Mouse (Mus musculus) spleen, postnatal 36 days (tissue): ENCODE measurements around the gene Aox2.

Experiments used
- DNase-seq, 2 experiments: peaks; one replicate each; pipeline ENCODE4 v3.0.0; 2022; ENCODE audit warnings: low spot score in 2 of 2, mixed read lengths in 1 of 2

The Aox2 gene

DNA sequence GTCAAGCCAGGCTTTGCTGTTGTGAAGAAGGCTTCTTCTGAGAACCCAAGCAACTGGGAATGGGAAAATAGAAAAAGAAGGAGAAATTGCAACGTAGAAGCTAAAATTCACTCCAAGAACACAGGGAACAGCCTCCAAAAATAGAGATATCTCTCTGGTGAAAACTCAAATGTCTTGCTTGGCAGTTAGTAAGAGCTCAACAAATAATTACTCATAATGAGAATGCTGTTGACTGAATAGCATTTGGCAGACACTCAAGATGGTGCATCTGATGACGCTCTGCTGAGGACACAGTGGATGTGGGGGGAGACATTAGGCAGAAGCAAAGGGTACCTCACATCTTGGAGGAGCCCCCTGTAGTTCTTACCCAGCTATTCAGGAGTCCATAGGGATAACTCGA is 10.0 kb downstream of the Aox2 start:
- no peak for DNase-seq

DNA sequence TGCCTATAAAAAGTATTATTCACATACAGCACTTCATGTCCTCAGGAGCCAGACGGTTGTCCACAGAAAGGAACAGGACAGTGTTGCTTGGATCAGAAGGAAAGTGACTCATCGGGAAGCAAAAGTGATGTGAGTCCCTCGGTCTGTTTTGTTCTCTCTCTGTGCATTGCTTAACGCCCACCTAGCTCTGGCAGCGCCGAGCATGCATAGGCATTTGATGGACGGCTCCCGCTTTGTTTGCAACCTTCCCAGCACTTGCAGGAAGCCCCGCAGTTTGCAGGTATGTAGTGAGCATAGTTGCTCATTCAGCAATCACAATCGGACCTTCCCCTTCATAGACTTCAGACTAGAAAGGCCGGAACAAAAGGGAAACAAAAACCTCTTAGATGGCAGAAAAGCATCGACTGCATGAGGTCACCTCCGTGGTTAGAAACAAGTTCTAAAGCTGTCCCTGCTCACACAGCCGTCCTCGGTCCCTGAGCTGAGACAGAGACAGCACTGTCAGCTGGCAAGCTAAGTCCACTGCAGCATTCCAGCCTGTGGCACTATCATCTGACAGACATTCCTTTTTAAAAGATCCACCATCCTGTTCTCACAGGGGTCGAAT is 11.8 kb downstream of the Aox2 start:
- no peak for DNase-seq

DNA sequence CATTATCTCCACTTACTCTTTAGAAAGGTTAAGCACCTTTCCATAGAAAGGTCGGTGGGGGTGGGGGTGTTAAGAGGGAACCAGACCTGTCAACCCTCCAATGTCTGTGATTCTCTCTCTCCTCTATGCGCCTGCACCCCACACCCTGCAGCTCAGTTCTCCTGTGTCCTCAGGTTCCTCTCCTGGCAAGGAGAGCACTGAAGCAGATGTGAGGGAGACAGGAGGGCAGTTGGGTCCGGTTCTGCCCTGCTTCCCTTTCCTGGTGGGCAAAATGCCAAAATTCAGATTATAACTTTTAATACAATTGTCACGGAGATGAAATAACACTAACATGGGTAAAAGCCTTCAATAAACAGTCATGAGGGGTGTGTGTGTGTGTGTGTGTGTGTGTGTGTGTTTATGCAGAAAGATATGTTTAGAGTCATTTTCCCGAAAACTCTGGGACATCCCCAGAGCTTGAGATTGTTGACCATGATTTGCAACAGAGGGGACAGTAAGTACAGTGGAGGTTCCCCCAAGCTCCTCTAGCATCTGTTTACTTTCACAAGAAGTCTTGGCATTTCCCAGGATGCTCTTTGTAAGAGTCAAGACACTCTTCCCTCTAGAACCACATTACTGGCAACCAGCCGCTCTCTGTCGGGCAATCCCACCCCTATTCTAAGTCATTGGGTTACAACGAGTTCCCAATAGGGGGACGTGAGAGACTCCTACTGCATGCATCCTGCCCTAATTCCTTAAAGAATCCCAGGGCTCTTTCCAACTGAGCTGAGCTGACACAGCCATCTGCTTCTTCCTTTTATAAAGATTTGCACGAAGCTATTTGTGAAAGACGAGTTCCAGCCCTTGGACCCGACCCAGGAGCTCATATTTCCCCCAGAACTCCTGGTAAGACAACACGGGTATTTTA is 13.5 kb downstream of the Aox2 start:
- no peak for DNase-seq

DNA sequence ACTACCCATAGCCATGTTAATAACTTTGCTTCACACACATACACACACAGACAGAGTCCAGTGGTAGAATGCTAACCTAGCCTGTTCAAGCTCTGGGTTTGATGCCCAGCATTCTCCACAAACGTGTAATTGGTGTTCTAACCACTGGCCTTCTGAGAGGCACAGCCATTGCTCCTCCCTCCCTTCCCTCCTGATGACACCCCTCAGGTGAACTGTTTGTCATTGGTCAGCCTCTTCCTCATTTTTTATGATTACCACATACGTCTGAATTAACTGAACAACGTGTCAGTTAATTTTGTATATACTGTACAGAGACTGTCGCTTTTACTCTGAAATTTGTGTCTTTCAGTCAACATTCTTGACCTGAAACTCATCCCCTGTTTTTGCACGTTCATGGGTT is 16.6 kb downstream of the Aox2 start:
- no peak for DNase-seq

DNA sequence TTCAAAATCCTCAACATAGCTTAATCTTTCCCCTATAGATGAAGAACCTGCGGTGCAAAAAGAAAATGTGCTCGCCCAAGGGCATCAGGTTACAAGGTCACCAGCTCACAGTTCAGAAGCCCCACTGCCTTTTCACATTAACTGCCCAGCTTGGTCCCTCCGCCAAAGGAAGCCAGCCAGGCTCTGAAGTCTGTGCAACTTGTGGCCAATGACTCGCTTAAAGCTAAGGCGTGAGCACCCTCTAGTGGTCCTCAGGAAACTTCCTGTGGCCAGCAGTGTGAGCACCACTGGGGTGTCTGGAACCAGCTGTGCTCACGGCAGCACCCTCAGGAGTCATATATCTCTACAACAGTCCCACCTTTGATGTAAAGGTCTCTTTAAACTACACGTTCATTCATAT is 18.2 kb downstream of the Aox2 start:
- DNase-seq, result peak; percentile 55 to 66

DNA sequence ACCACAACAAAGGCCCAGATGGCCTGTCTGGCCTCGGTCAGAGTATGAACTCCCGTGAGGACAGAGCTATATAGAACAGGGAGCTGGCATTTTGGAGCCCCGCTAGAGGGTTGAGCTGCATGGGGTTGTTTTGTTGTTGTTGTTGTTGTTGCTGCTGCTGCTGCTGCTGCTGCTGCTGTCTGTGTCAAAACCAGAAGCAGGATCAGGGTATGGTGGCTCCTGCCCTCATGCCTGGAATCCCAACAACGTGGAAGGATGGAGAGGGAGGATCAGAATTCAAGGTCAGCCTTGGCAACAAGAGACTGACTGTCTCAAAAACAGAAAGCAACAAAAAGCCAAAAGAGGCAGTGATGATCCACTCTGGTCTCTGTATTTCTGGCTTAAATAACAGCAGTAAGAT is 18.7 kb downstream of the Aox2 start:
- DNase-seq, result no peak

DNA sequence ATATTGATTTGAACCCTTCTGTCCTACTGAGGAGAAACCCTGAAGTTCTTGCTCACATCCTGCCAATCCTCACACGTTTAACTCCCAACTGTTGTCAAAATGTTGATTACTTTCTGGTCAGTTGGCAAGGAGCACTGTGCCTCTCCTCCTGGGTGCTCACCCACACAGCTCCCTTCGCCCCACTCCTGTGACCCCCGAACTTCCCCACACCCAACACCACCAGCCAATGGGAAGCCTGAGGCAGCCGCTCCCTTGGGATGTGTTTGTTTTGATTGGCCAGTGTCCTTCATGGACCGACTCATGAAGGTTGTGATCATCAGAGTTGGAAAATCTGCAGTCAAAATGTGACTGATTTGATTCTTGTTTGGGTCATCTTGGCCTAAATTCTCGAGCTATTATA is 20.2 kb downstream of the Aox2 start:
- DNase-seq, result no peak

DNA sequence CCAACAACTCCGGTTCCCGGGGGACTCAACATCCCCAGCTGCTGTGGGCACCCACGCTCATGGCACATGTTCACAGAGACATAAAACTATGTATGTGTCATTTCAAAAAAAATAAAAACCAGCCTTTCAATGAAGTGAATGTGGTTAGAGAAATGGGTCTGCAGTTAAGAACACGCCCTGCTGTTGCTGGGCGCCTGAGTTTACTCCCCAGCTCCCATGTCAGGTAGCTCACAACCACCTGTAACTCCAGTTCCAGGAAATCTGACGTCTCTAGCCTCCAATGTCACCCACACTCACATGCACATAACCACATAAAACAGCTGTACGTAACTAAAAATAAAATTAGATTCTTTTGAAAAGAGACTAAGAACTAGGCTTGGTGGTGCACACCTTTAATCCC is 22.9 kb downstream of the Aox2 start:
- DNase-seq, result no peak

DNA sequence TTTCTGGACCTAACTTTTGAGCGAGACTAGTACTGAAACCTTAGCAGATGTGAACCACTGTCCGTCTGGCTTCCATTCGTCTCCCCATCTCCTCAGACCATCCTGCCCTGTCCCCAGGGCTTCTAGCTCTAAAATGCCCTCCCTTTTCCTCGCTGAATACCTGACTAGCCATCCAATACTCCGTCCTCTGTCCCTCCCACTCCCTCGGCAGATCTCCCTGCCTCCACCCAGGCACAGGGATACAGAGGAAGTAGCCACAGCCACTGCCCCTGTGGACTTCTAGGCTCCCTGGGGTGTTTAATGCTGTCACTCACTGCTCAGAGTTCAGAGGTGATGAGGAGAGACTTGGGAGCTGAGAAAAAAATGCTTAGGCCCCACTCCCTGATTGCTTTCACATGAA is 23.9 kb downstream of the Aox2 start:
- DNase-seq, result no peak

DNA sequence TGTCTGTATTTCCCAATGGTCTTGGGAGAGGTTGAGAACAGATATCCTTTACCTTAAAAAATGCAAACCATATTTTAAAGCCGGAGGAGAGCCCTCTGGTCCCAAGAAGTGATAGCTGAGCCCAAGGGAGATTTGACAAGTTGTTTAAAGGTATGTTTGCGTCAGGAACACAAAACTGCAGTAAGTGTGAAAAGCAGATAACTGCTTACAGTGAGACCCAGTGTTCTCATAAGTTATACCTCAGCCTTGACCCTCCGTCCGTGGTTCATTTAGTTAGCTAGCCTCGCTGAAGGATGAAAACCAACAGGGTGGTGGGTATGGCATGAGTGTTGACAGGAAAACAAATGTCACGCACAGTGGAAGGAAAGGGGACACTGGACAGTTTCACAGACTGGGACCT is 24.9 kb downstream of the Aox2 start:
- no peak for DNase-seq

DNA sequence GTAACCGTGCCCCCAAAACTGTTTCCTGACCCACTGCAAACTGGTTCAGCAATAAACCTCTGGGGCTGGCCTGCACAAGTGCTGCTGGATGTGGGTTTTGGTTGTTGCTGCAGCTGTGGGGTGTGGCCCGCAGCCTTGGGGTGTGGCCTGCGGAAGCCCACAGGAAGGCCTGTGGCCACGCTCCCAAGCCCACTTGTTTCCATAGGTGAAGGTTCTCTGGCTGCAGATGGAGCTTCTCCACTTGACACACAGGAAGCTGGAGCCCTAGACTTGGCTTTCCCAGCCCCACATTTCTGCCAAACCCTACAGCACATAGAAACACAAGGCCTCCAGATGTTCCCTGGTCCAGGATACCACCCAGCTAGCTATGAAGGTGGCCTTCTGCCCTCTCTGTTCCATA is 25.6 kb downstream of the Aox2 start:
- DNase-seq, result peak; percentile 69 to 71

DNA sequence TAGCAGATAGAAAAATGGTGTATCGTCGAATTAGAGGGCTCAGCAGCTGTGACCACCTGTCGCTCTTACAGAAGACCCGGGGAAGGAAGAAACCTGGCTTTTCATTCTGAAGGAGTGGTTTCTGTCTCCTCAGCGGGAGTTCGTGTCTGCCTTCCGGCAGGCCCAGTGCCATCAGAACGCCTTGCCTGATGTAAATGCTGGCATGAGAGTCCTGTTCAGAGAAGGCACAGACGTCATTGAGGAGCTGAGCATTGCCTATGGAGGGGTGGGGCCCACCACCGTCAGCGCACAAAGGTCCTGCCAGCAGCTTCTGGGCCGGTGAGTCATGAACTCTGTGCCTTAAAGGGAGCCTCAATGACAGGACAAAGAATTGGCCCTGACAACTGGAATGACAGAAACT is 26.2 kb downstream of the Aox2 start:
- no peak for DNase-seq

DNA sequence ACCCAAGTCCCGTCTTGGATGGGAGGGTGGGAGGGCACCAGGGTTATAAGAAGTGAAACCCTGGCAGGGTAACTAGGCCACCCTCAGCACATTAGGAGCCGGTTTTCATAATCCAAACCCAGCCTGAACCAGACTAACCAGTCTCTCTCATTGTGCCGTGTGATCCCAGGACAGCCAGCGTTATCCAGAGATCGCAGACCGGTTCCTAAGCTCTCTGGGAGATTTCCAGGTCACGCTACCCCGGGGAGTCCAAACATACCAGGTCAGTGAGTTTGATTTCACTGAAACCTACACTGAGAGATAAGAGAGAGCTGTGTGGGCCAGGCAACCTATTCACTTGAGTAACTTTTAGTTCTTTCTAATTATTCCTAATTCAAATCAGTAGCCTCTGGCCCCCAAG is 29.1 kb downstream of the Aox2 start:
- no peak for DNase-seq

DNA sequence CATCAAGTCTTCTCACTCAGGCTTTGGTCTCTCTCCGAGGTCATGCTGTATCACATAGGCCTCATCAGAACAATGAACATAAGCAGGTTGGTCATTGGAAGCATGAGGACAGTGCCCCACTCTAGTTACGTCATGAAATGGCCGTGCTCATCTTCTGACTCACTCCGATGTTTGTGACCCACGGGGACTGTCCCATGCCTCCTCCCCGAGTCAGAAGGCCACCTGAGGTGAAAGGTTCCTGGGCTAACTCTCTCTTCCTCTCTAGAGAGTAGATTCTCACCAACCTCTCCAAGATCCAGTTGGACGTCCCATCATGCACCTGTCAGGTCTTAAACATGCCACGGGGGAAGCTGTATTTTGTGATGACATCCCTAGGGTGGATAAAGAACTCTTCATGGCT is 30.5 kb downstream of the Aox2 start:
- DNase-seq, result no peak

DNA sequence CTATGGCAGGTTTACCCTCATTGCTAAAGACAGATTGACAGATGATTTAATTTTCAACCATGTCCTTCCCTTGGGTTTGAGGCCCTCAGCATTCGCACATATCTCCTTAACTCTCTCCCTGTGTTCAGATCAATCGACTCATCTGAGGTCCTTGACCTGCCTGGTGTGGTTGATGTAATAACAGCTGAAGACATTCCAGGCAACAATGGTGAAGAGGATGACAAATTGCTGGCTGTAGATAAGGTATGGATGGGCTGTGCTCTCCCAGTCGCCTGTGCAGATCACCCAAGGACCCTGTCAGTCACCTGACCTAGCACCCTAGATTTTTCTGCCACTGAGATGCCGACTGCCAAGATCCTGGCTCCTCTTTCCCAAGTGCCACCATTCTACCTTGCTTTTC is 31.7 kb downstream of the Aox2 start:
- no peak for DNase-seq

DNA sequence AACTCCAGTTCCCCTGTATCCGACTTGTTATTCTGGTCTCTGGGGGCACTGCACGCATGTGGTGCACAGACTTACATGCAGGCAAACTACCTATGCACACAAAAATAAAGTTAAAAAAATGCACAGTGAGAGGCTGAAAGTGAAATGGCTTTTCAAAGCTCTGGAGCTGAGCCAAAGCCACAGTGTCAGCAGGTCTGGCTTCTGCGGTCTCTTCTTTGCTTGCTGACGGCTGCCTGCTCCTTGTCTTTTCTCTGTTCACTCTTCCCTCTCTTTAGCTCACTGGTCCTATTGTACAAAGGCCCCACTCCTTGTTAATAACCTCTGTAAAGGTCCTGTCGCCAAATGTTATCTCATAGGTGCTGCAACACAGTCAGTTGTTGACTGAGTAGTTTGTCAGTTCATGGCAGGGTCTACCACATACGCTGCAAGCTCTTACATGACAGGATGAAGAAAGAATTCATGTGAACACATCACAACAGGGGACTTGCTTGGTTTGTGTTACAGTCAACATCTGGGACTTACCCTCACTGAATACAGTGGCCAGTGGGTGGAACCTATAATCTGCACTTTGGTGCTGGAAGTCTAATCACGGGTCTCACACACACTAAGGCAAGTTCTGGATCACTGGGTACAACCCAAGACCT is 33.2 kb downstream of the Aox2 start:
- DNase-seq, result no peak

DNA sequence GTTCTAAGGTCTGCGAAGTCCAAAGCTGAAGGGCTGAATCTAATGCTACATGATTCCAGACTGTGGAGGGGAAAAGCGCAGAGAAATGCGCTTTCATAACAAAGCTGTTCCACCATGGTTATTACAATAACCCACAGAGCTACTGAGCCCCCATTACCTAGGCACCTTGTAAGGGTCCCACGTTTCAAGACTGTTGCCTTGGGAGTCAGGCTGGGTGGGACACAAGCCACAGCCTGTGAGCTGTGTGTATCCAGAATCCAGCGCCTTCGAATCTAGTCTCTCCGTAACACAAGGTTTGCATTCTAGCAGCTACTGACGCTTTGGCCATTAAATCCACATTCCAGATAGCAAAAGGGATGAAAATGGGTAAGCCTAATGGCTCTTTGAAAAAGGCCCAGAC is 35.0 kb downstream of the Aox2 start:
- DNase-seq, result no peak

DNA sequence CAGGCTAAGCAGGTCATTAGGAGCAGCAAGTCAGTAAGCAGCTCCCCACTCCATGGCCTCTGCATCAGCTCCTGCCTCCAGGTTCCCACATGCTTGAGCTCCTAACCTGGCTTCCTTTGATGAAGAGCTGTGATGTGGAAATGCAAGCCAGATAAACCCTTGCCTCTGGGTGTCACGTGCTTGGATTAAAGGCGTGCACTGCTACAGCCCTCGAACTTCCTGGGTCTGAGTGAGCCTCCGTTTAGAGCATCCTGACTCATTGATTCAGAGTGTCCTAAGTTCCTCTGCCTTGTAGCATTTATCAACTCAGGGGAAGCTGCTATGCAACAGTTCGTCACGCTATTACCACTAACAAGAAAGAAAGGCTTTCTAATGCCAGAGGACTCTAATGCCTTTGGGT is 37.4 kb downstream of the Aox2 start:
- DNase-seq, result no peak

DNA sequence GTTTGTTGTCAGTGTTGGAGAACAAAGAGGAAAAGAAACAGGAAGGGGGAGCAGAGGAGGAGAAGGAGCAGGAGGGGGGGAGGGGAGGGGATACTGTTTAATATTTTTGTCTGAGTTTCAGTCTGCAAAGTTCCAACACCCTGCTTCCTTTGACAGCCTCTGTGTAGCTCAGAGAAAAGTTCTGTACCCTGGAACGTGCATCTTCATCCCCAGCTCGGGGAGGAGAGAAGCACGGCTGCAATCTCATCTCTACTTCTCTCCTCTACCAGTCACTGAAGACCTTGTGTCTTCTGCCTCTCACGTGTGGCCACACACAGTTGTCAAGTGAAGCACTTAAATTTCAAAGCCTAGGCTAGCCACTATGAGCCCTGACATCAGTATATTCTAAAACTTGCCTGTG is 55.1 kb downstream of the Aox2 start:
- no peak for DNase-seq

DNA sequence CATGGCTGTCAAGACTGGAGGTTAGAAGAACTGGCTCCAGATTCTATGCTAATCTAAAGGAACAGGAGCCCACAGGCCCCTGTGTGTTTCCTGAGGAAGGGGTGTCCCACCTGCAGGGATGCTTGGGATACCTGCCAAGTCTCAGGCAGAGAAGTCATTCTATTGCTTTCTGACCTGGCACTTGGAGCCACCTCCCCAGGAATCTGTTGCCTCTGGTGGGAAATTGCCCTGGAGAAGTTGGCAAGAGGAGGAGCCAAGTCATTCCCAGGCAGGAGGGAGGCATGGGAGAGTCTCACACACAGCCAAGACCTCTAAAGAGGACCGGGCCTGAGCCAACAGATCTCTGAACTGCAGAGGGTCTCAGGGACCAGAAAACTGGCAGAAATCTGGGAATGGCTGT is 61.8 kb downstream of the Aox2 start:
- no peak for DNase-seq

DNA sequence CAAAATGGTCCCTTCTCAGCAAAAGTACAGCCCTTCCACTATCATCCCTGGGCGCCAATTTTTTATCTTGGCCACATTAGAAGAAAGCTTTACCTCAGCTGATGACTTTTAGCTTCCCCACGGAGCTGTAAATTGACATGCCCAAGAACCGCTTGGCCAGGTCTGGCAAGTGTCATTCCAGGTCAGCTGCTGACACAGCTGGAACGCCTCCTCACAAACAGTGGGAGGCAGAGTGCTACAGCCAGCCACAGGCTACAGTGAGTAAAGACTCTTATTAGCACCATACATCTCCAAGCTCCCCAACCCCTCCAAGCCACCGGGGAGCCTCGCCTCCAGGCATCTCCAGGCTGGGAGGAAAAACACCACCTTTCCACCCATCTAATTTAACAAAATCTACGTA is 63.5 kb downstream of the Aox2 start:
- DNase-seq, result no peak

DNA sequence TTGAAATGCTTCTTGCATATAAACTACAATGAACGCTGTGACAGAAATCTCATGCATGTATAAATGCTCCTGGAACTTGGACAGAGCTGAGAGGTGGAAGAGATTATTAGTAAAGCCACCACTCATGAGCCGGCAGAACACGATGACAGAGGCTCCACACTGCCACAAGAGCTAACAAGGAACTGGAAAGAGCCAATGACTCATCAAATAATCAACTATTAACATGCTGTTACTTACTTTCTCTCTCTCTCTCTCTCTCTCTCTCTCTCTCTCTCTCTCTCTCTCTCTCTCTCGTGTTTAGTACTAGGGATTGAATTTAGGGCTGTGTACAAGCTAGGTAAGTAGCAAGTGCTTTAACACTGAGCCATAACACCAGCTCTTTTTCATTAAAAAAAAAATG is 65.7 kb downstream of the Aox2 start:
- DNase-seq, result no peak

DNA sequence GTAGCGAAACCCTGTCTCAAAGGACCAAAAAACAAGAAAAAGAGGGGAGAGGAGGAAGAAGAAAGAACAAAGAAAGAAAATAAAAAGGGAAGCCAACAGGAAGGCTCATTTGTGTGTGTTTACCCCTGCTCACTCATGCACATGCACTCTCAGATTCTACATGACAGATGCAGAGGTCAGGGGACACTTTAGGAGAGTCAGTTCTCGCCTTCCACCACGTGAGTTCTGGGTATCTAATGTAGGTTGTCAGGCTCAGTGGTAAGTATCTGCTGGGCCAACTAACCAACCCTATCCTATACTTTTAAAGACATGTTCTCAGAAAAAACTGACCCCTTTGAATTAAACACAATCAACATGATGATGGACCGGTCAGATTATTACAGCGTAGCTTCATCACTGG is 66.4 kb downstream of the Aox2 start:
- no peak for DNase-seq
